Mouse (Mus musculus) lung, postnatal 0 days (tissue): ENCODE data around the gene Eno2.

Experiments used
- CTCF ChIP-seq: IDR thresholded peaks from 2 replicates; pipeline ENCODE4 v1.5.1; 2016; ENCODE audit warnings: antibody characterized with exemption, mild to moderate bottlenecking
- EP300 ChIP-seq: IDR thresholded peaks from 2 replicates; pipeline ENCODE4 v1.6.1; 2016; ENCODE audit warnings: antibody characterized with exemption, mild to moderate bottlenecking, control low read depth

GRCm38 (mm10) chr6:124779222-124779983 is 9.9 kb upstream of the Eno2 start, which contains the start of gene Lrrc23:
- TF ChIP-seq CTCF (no peak), EP300 (no peak)
